Mouse (Mus musculus) olfactory bulb, adult 2 months (tissue): ENCODE data around the gene Stx5a.

Experiments
- CTCF ChIP-seq: fragments of 200-500 bp; IDR thresholded peaks from 2 replicates; pipeline ENCODE4 v1.5.1; 2012; ENCODE audit warnings: low read depth, mild to moderate bottlenecking, low read length, moderate library complexity; ENCODE audit not compliant: insufficient read depth
- POLR2A ChIP-seq: fragments of 200-500 bp; IDR thresholded peaks from 2 replicates; pipeline ENCODE4 v1.6.1; 2012; ENCODE audit warnings: mild to moderate bottlenecking, low read depth, low read length, moderate library complexity; ENCODE audit not compliant: insufficient read depth

DNA sequence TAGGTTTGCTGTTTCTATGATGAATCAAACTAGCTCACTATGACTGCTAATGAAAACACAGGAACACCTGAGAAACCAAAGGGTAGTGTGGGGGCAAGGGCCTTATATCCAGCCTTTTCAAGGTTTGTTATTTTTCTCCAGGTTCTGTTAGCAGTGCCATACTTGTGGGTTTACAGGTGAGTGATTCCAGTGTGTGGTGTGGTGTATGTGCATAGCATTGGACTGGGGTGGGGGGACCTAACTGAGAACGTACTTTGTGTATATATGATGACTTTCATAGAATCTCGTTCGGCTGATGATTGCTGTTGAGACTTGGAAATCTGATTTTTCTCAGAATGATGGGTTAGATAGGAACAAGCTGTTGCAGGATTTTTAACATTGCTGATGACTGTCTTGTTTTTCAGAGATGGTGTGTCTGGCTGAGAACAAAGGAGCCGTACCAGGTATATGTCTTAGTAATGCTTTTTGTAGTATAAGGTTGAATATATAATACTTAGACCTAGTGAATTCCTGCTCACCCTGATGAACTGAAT, 16.1 kb upstream of the Stx5a start:
- TF ChIP-seq POLR2A: no peak
- no peak for TF ChIP-seq CTCF
